ENCODE assay signal across 10 mouse cellular contexts in genomic region chr16:85393430-85393948, GRCm38 (mm10).
DNase-seq lines count a peak whose midpoint lies in the region; ATAC-seq lines count a peak whose summit lies in the region.
"Had no signal": no experiment of that assay in that cellular context is flagged by ENCODE, and none has a peak within 500 bp of the region (broad histone marks: within the 10 kb centered on the region; RNA-seq: fewer than 3 reads in every experiment).

No protein-coding gene starts in this region.

- no peaks in the 10 kb centered on the region for H3K9me3 ChIP-seq in kidney, embryonic 14.5 days (ENCODE audit: control insufficient read depth, low read length)
- H3K9me3 ChIP-seq in embryonic facial prominence, embryonic 11.5 days (replicated peaks; ENCODE audit: control insufficient read depth, low read length): no peaks in the 10 kb centered on the region
- no peaks in the 10 kb centered on the region for H3K9me3 ChIP-seq in forebrain, embryonic 15.5 days

- ATAC-seq in kidney, embryonic 14.5 days (ENCODE audit: low FRiP score, low TSS enrichment): no peak
- ATAC-seq in embryonic facial prominence, embryonic 11.5 days (replicated peaks; ENCODE audit: insufficient number of reproducible peaks, low FRiP score, low TSS enrichment, low read depth): no peak
- no peak for ATAC-seq in forebrain, embryonic 15.5 days (replicated peaks)
- no peak for ATAC-seq in erythroid progenitor cell, adult 5-6 weeks (replicated peaks; ENCODE audit: low FRiP score, poor library complexity, severe bottlenecking)
- ATAC-seq in granulocyte monocyte progenitor cell, adult 5-6 weeks (replicated peaks; ENCODE audit: poor library complexity, severe bottlenecking): no peak

- H3K9ac ChIP-seq in kidney, embryonic 14.5 days (ENCODE audit: low read depth, low read length): no peak overlapping the region
- no peak overlapping the region for H3K9ac ChIP-seq in embryonic facial prominence, embryonic 11.5 days (replicated peaks; ENCODE audit: low read length)
- H3K9ac ChIP-seq in forebrain, embryonic 15.5 days (replicated peaks): no peak overlapping the region

- H3K36me3 ChIP-seq in kidney, embryonic 14.5 days (ENCODE audit: control insufficient read depth, insufficient read depth, low read length): no peaks in the 10 kb centered on the region
- no peaks in the 10 kb centered on the region for H3K36me3 ChIP-seq in embryonic facial prominence, embryonic 11.5 days (replicated peaks; ENCODE audit: control insufficient read depth, insufficient read depth, low read depth, low read length)
- no peaks in the 10 kb centered on the region for H3K36me3 ChIP-seq in forebrain, embryonic 15.5 days

- H3K27ac ChIP-seq in kidney, embryonic 14.5 days (ENCODE audit: low read depth, low read length): no peak overlapping the region
- no peak overlapping the region for H3K27ac ChIP-seq in embryonic facial prominence, embryonic 11.5 days (replicated peaks; ENCODE audit: low read depth, low read length)
- H3K27ac ChIP-seq in forebrain, embryonic 15.5 days (replicated peaks): no peak overlapping the region

- no peaks in the 10 kb centered on the region for H3K27me3 ChIP-seq in kidney, embryonic 14.5 days (ENCODE audit: control insufficient read depth, insufficient read depth, low read length)
- no peaks in the 10 kb centered on the region for H3K27me3 ChIP-seq in embryonic facial prominence, embryonic 11.5 days (ENCODE audit: control insufficient read depth, insufficient read depth, low read length)
- no peaks in the 10 kb centered on the region for H3K27me3 ChIP-seq in forebrain, embryonic 15.5 days

- H3K4me3 ChIP-seq in kidney, embryonic 14.5 days (ENCODE audit: low read length): no peak overlapping the region
- H3K4me3 ChIP-seq in embryonic facial prominence, embryonic 11.5 days (ENCODE audit: low read depth, low read length): no peak overlapping the region
- H3K4me3 ChIP-seq in forebrain, embryonic 15.5 days: no peak overlapping the region

- 0 out of 2 replicates have a peak, but pooled peaks cover 4% of the 10 kb centered on the region for H3K4me1 ChIP-seq in kidney, embryonic 14.5 days (ENCODE audit: control insufficient read depth, insufficient read depth, low read length)
- H3K4me1 ChIP-seq in embryonic facial prominence, embryonic 11.5 days (ENCODE audit: control insufficient read depth, insufficient read depth, low read length): no peaks in the 10 kb centered on the region
- H3K4me1 ChIP-seq in forebrain, embryonic 15.5 days: no peaks in the 10 kb centered on the region

- WGBS in kidney, embryonic 14.5 days: 22% methylated on average over 4 of the region's 4 CpGs
- 24% methylated on average over 4 of the region's 4 CpGs for WGBS in embryonic facial prominence, embryonic 11.5 days
- WGBS in forebrain, embryonic 15.5 days: 61% methylated on average over 4 of the region's 4 CpGs

- DNase-seq in kidney, postnatal 14 days: peak; percentile 20
- DNase-seq in adrenal gland, adult 8-10 months: peak; percentile 27
- DNase-seq in embryonic facial prominence, embryonic 11.5 days (ENCODE audit: low spot score): peak; percentile 4
- peak; percentile 59 for DNase-seq in heart, postnatal 4 days
- DNase-seq: thymus, postnatal 14 days had no signal

- no peak overlapping the region for H3K4me2 ChIP-seq in kidney, embryonic 14.5 days (replicated peaks; ENCODE audit: low read depth, low read length)
- H3K4me2 ChIP-seq in embryonic facial prominence, embryonic 11.5 days (ENCODE audit: low read depth, low read length): no peak overlapping the region
- no peak overlapping the region for H3K4me2 ChIP-seq in forebrain, embryonic 15.5 days (replicated peaks)
- H3K4me2 ChIP-seq: liver, embryonic 11.5 days had no signal

Comparison
In these comparisons a context has a peak if more than half of its experiments do, and no peak if none do; other contexts are left out.
1. DNase-seq: peak in every context shown above with its lines; median percentile 59 in heart, postnatal 4 days; 27 in adrenal gland, adult 8-10 months; 20 in kidney, postnatal 14 days; 4 in embryonic facial prominence, embryonic 11.5 days.